Mouse (Mus musculus) G1E (cell line): ENCODE results near the gene Rfx8.

Experiments
- CTCF ChIP-seq: IDR thresholded peaks from 2 replicates; pipeline ENCODE4 v1.5.1; 2012; ENCODE audit warnings: low read depth, low read length, inconsistent platforms, mixed read lengths
- GATA1 ChIP-seq: IDR thresholded peaks from 2 replicates; pipeline ENCODE4 v1.6.1; 2012; ENCODE audit warnings: borderline replicate concordance, low read length, inconsistent platforms, mixed read lengths

GRCm38 (mm10) chr1:39637139-39637538 is 83.7 kb downstream of the Rfx8 start:
- TF ChIP-seq CTCF (no peak), GATA1 (no peak)
